16 mouse cellular contexts compared by ENCODE assay signal in the genomic region with DNA sequence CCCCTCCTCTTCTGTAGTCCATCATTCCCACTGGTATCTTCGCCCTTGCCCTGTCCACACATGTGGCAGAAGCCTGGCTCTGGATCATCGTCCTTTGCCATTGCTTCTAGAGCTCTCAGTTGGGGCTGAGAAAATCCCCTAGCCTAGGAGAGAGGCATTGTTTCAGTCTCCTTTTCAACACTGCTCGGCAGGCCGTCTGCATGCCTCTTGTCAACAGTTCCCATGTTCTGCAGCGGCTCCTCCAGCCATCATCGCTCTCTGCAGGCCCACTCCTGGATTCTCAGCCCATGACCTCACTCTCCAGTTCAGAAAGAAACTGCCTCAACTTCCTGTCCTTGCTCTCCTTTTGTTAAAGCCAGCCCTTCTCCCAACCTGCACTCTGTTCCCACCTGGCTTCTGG.
"Had no signal": no experiment of that assay in that cellular context is flagged by ENCODE, and none has a peak within 500 bp of the region (broad histone marks: within the 10 kb centered on the region; RNA-seq: fewer than 3 reads in every experiment).

No protein-coding gene starts in this region.

- H3K9me3 ChIP-seq: liver, embryonic 13.5 days; neural tube, embryonic 13.5 days; stomach, embryonic 15.5 days had no signal

- H3K4me2 ChIP-seq: liver, embryonic 13.5 days; midbrain, embryonic 11.5 days; neural tube, embryonic 13.5 days; stomach, embryonic 15.5 days had no signal

- H3K4me3 ChIP-seq: left cerebral cortex, adult 2 months; liver, embryonic 13.5 days; neural tube, embryonic 13.5 days; stomach, embryonic 15.5 days had no signal

- H3K9ac ChIP-seq: liver, embryonic 13.5 days; neural tube, embryonic 13.5 days; stomach, embryonic 15.5 days had no signal

- DNase-seq: kidney, postnatal 10 days; kidney, postnatal 36 days; layer of hippocampus, postnatal 36 days; liver, embryonic 13.5 days; lung, adult 2 months; lung, postnatal 14 days; lung, postnatal 4 days; midbrain, embryonic 14.5 days; retina, postnatal 1 day; right cerebral cortex, postnatal 25 days; spleen, adult 18-20 months; thymus, postnatal 25 days had no signal

- H3K36me3 ChIP-seq: liver, embryonic 13.5 days; neural tube, embryonic 13.5 days; stomach, embryonic 15.5 days had no signal

- H3K27ac ChIP-seq: left cerebral cortex, adult 2 months; liver, embryonic 13.5 days; neural tube, embryonic 13.5 days; stomach, embryonic 15.5 days had no signal

- H3K27me3 ChIP-seq: liver, embryonic 13.5 days; neural tube, embryonic 13.5 days; stomach, embryonic 15.5 days had no signal

- H3K4me1 ChIP-seq: liver, embryonic 13.5 days; neural tube, embryonic 13.5 days; stomach, embryonic 15.5 days had no signal
